Mouse (Mus musculus): ENCODE results near the gene Olfr18. TPM values are rescaled to one million over a fixed set of nuclear protein-coding genes. Genes with fewer than 3 reads are reported as not detected.

Gene Olfr18
- not detected in 2 replicates for polyA plus RNA-seq (2012; ENCODE audit: low replicate concordance)

DNA sequence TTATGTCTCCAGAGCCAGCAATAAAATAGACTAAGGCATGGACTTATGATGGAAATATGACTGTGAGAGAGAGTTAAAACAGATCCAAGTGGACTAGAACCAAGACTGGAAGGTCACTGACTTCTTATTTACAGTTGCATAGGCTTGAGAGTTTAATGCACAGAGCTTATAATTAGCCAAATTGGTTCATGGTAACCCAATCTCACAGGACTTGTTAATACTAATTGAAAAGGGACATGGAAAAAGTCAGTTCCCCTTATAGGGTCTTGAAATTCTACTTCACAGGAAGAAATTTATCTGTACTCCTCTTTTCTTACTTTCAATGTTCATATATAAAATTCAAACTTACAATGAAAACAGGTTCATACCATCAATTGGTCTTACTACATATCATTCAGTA, at the start of gene Olfr18:
Gene Olfr18 (minus strand): TSS at position 101 of the 400 bp plus-strand sequence.

GRCm38 (mm10) chr9:20384532-20385342, 48.8 kb upstream of the Olfr18 start, which contains the start of gene Zfp560:
Gene Zfp560, minus strand, starts transcription at chr9:20385177.

DNA sequence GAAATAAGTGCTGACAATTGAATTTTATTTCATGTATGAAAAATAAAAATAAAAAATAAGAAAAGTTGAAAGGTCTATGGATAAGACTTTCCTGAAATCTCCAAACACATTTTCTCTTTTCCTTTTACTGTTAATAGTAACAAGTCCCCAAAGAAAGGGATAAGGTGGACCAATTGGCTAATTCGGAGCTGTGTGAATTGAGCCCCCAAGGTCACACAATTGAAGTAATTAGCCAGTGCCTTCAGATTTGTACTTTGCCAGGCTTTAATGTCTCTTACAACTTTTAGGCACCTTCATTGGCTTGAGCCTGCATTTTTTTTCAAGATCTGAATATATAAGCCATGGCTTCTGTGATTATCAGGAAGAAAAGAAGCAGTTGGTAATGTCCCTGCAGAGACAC, 37.7 kb downstream of the Olfr18 start, which contains the start of gene Olfr873:
Gene Olfr873 (plus strand): TSS at position 301 of the 400 bp plus-strand sequence.

DNA sequence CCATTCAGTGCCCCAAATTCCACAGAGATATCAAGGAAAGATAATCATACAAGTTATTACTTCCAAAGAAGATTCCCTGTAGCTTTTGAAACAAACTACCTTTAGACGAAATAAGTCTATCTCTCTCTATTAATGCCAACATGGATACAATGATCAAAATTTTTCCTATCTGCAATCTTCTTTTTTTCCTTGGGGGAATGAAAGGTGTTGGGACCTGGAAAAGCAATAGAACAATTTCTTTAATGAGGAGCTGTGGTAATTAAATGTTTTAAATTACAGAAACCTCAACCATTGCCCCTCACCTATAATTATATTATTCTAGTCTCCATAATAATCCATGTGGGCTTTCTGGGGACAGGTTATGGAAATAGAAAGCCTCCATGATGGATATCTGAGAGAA, 53.8 kb downstream of the Olfr18 start, which contains the start of gene Olfr39:
Gene Olfr39 (plus strand): TSS at position 301 of the 400 bp plus-strand sequence.

Other genes starting within 250 kb of the Olfr18 start
- gene Olfr868, start 237.5 kb downstream of the Olfr18 start, polyA plus RNA-seq (2012; ENCODE audit: low replicate concordance), result not detected in 2 replicates
- gene Olfr869, start 207.1 kb downstream of the Olfr18 start, polyA plus RNA-seq (2012; ENCODE audit: low replicate concordance), result not detected in 2 replicates
- not detected in 2 replicates for gene Olfr870, start 162.0 kb downstream of the Olfr18 start, polyA plus RNA-seq (2012; ENCODE audit: low replicate concordance)
- not detected in 2 replicates for gene Olfr871, start 123.9 kb downstream of the Olfr18 start, polyA plus RNA-seq (2012; ENCODE audit: low replicate concordance)
- not detected in 2 replicates for gene Olfr872, start 99.0 kb downstream of the Olfr18 start, polyA plus RNA-seq (2012; ENCODE audit: low replicate concordance)
- gene Olfr39, start 53.7 kb downstream of the Olfr18 start, polyA plus RNA-seq (2012; ENCODE audit: low replicate concordance), result not detected in 2 replicates
- 0.03 TPM in 1 of 2 replicates, not detected in the other for gene Olfr873, start 37.6 kb downstream of the Olfr18 start, polyA plus RNA-seq (2012; ENCODE audit: low replicate concordance)
- 0.24 and 0.43 TPM in 2 replicates for gene Zfp560, start 49.1 kb upstream of the Olfr18 start, polyA plus RNA-seq (2012; ENCODE audit: low replicate concordance)
- 0.08 and 0.38 TPM in 2 replicates for gene Zfp26, start 124.1 kb upstream of the Olfr18 start, polyA plus RNA-seq (2012; ENCODE audit: low replicate concordance)
- gene Zfp426, start 156.7 kb upstream of the Olfr18 start, polyA plus RNA-seq (2012; ENCODE audit: low replicate concordance), result 2.6 and 3.1 TPM in 2 replicates
- gene Zfp266, start 185.3 kb upstream of the Olfr18 start, polyA plus RNA-seq (2012; ENCODE audit: low replicate concordance), result 0.42 and 1.4 TPM in 2 replicates
- 4.7 and 16.6 TPM in 2 replicates for gene Zfp846, start 245.2 kb upstream of the Olfr18 start, polyA plus RNA-seq (2012; ENCODE audit: low replicate concordance)